Mouse (Mus musculus) C2C12 (cell line): ENCODE measurements around the gene Olfr1469. TPM values are rescaled to one million over a fixed set of nuclear protein-coding genes. Genes with fewer than 3 reads are reported as not detected.
"Not testable (repeated sequence)": the region's sequence is repeated elsewhere in the genome, so short reads cannot be mapped to it uniquely, and the experiment has no call there.

Experiments
- H3K27me3 ChIP-seq: one replicate; pipeline ENCODE4 v1.6.1; 2011; ENCODE audit not compliant: control insufficient read depth, insufficient read depth, insufficient read length
- H3K36me3 ChIP-seq: one replicate; pipeline ENCODE4 v1.6.1; 2011; ENCODE audit not compliant: control insufficient read depth, insufficient read depth
- H3K4me3 ChIP-seq: one replicate; pipeline ENCODE4 v1.5.1; 2011; ENCODE audit warnings: mild to moderate bottlenecking, control low read depth; ENCODE audit not compliant: poor library complexity, insufficient read depth, severe bottlenecking
- H3K79me2 ChIP-seq: one replicate; pipeline ENCODE4 v1.6.1; 2011; ENCODE audit not compliant: control insufficient read depth, insufficient read depth
- H3K79me3 ChIP-seq: one replicate; pipeline ENCODE4 v1.6.1; 2011; ENCODE audit warnings: low read depth, control low read depth
- H3ac ChIP-seq: one replicate; pipeline ENCODE3; 2011; ENCODE audit warnings: low read depth; ENCODE audit not compliant: control insufficient read depth, insufficient read length
- CEBPB ChIP-seq: IDR thresholded peaks from one replicate; pipeline ENCODE4 v1.6.1; 2011; ENCODE audit warnings: low read depth, mild to moderate bottlenecking, control low read depth, moderate library complexity
- CTCF ChIP-seq: IDR thresholded peaks from one replicate; pipeline ENCODE4 v1.5.1; 2011; ENCODE audit not compliant: control insufficient read depth, insufficient read depth, insufficient read length
- FOSL1 ChIP-seq: IDR thresholded peaks from one replicate; pipeline ENCODE4 v1.8.0; 2011; ENCODE audit warnings: mild to moderate bottlenecking, low read length; ENCODE audit not compliant: poor library complexity, insufficient read depth, severe bottlenecking
- MAX ChIP-seq: IDR thresholded peaks from one replicate; pipeline ENCODE4 v1.6.1; 2011; ENCODE audit warnings: mild to moderate bottlenecking, control low read depth
- MYOD1 ChIP-seq: IDR thresholded peaks from one replicate; pipeline ENCODE4 v1.6.1; 2011; ENCODE audit warnings: low read depth; ENCODE audit not compliant: control insufficient read depth, insufficient read length
- MYOG ChIP-seq: IDR thresholded peaks from one replicate; pipeline ENCODE4 v1.6.1; 2011; ENCODE audit not compliant: control insufficient read depth, insufficient read length; ENCODE audit errors: extremely low read depth
- USF1 ChIP-seq: IDR thresholded peaks from one replicate; pipeline ENCODE4 v1.6.1; 2011; ENCODE audit warnings: low read depth, mild to moderate bottlenecking, control low read depth, moderate library complexity
- long read RNA-seq, 2 experiments: library from polyadenylated mRNA; unstranded; transcript quantifications; one replicate each; pipeline ENCODE4 v2.0.0; 2019 to 2020
- polyA plus RNA-seq: library from polyadenylated mRNA; unstranded; fragments of >200 nt; fragmentation: generic; extraction: Trizol; gene quantifications from one replicate; pipeline ENCODE4 v1.2.1, GENCODE M21; 2012; ENCODE audit warnings: missing spikeins

Olfr1469 gene
- polyA plus RNA-seq, result not detected
- long read RNA-seq, experiment 1, result 0 reads
- long read RNA-seq, experiment 2, result 0 reads

DNA sequence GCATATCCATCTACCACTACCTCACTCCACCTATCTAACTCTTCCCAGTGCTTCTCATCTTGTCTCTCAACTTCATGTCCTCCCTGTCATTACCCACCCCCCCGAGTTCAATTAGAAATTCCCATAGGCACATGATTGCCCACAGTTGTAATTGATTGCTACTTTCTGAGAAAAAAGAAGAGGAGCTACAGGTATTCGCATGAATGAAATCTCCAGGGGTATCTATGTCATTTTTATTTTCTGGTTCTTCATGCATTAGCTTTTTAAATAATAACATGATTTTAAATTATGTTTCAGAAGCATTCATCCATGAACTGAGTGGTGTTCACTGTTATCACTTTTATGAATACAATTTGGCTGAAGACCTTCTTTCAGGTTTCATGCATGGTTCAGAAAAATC, at the start of gene Olfr1469:
Gene Olfr1469, plus strand, starts transcription at position 301 of the 400 bp plus-strand sequence.
- TF ChIP-seq USF1 (no peak), MYOG (no peak), CEBPB (no peak), FOSL1 (no peak), MYOD1 (no peak), CTCF (no peak), MAX (no peak)
- H3K36me3 ChIP-seq, result no peaks in the 10 kb centered on the region
- no peaks in the 10 kb centered on the region for H3K27me3 ChIP-seq
- no peaks in the 10 kb centered on the region for H3K79me3 ChIP-seq
- no peak within 1 kb of the TSS for H3ac ChIP-seq
- H3K79me2 ChIP-seq, result no peaks in the 10 kb centered on the region
- no peak within 1 kb of the TSS for H3K4me3 ChIP-seq

- TF ChIP-seq USF1 (no peak), MAX (no peak), MYOD1 (no peak), CEBPB (no peak), MYOG (no peak), CTCF (no peak), FOSL1 (no peak)
- no peaks in the 10 kb centered on the region for H3K79me3 ChIP-seq
- no peaks in the 10 kb centered on the region for H3K36me3 ChIP-seq
Measured at GRCm38 (mm10) chr19:13361936-13362335, 45.7 kb upstream of the Olfr1469 start, which contains the start of gene Olfr1467. TSS of gene Olfr1467 (plus strand) at chr19:13362236.

DNA sequence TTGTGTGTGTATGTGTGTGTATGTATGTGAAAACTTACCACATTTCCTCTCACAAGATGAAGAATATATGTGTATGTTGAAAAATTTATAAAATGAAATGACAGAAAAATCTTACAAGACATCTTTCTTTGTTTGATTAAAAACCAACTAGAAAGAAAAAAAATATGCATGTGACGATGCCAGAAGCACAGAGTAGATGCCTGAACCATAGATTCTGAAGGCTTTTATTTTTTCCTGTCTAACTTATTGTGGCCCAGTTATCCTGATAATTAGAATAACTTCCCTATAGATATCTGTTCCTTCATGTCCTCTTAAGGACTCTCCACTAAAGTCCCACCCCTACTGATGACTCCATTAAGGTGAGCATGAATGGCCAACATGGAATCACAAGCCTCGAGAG, 35.5 kb downstream of the Olfr1469 start, which contains the start of gene Olfr1471:
Gene Olfr1471, plus strand, starts transcription at position 301 of the 400 bp plus-strand sequence.
- H3K79me3 ChIP-seq, H3K4me3 ChIP-seq, H3K27me3 ChIP-seq, H3K79me2 ChIP-seq, H3K36me3 ChIP-seq, H3ac ChIP-seq: not testable (repeated sequence)

More at GRCm38 (mm10) chr19:13361936-13362335, 45.7 kb upstream of the Olfr1469 start, which contains the start of gene Olfr1467:
- H3K27me3 ChIP-seq, result no peaks in the 10 kb centered on the region
- H3K4me3 ChIP-seq, result no peak within 1 kb of the TSS
- H3ac ChIP-seq, result no peak within 1 kb of the TSS
- no peaks in the 10 kb centered on the region for H3K79me2 ChIP-seq

GRCm38 (mm10) chr19:13455986-13456385, 48.3 kb downstream of the Olfr1469 start, which contains the start of gene Olfr1472:
TSS of gene Olfr1472 (minus strand) at chr19:13456086.
- Histone ChIP-seq H3ac (no peak within 1 kb of the TSS), H3K79me3 (no peaks in the 10 kb centered on the region), H3K79me2 (no peaks in the 10 kb centered on the region), H3K36me3 (no peaks in the 10 kb centered on the region), H3K27me3 (no peaks in the 10 kb centered on the region), H3K4me3 (no peak within 1 kb of the TSS)
- no peak for TF ChIP-seq USF1
- no peak for TF ChIP-seq MYOD1
- no peak for TF ChIP-seq CTCF
- no peak for TF ChIP-seq CEBPB
- no peak for TF ChIP-seq MYOG
- no peak for TF ChIP-seq MAX
- TF ChIP-seq FOSL1, result no peak

Other genes starting within 250 kb of the Olfr1469 start
- not detected for gene Olfr1461, start 244.8 kb upstream of the Olfr1469 start, polyA plus RNA-seq
- not detected for gene Olfr1462, start 222.1 kb upstream of the Olfr1469 start, polyA plus RNA-seq
- gene Olfr1463, start 176.5 kb upstream of the Olfr1469 start, polyA plus RNA-seq, result not detected
- not detected for gene Olfr1465, start 92.3 kb upstream of the Olfr1469 start, polyA plus RNA-seq
- gene Olfr1466, start 69.0 kb upstream of the Olfr1469 start, polyA plus RNA-seq, result not detected
- gene Olfr1467, start 45.6 kb upstream of the Olfr1469 start, polyA plus RNA-seq, result not detected
- not detected for gene Olfr1471, start 35.6 kb downstream of the Olfr1469 start, polyA plus RNA-seq
- not detected for gene Olfr1472, start 48.2 kb downstream of the Olfr1469 start, polyA plus RNA-seq
- gene Olfr1474, start 61.7 kb downstream of the Olfr1469 start, polyA plus RNA-seq, result not detected
- not detected for gene Olfr1475, start 72.3 kb downstream of the Olfr1469 start, polyA plus RNA-seq
- not detected for gene Olfr1477, start 92.7 kb downstream of the Olfr1469 start, polyA plus RNA-seq
- not detected for gene Olfr1480, start 120.1 kb downstream of the Olfr1469 start, polyA plus RNA-seq
- not detected for gene Olfr1484, start 175.7 kb downstream of the Olfr1469 start, polyA plus RNA-seq
- not detected for gene Olfr1487, start 209.5 kb downstream of the Olfr1469 start, polyA plus RNA-seq
- gene Olfr1489, start 223.8 kb downstream of the Olfr1469 start, polyA plus RNA-seq, result not detected
- not detected for gene Olfr1490, start 243.2 kb downstream of the Olfr1469 start, polyA plus RNA-seq